Mouse (Mus musculus) ES-Bruce4 (cell line): ENCODE measurements around the gene Mrpl20.

Source experiments
- CTCF ChIP-seq: IDR thresholded peaks from one replicate; pipeline ENCODE4 v1.8.1; 2011; ENCODE audit warnings: low read depth, low read length
- EP300 ChIP-seq: IDR thresholded peaks from 2 replicates; pipeline ENCODE4 v1.6.1; 2011; ENCODE audit warnings: low read depth, low read length; ENCODE audit not compliant: insufficient read depth

- no peak for TF ChIP-seq EP300
- no peak for TF ChIP-seq CTCF
These were observed 27.9 kb downstream of the Mrpl20 start for GRCm38 (mm10) chr4:155830596-155830995.
